Mouse (Mus musculus): Measurements from ENCODE around the gene Nuf2.

GRCm38 (mm10) chr1:169529996-169530518 lies 1.2 kb downstream of the Nuf2 start:
- no peak for TF ChIP-seq CTCF (IDR thresholded peaks at IDR 0.05; ENCODE audit: control insufficient read depth, insufficient read depth, insufficient read length)
- no peak for TF ChIP-seq USF1 (IDR thresholded peaks at IDR 0.05; ENCODE audit: low read depth)
- no peak for TF ChIP-seq MAX (IDR thresholded peaks at IDR 0.05)

Data from C2C12 (cell line).